Mouse (Mus musculus): ENCODE measurements around the gene Cd109. TPM values are rescaled to one million over a fixed set of nuclear protein-coding genes. Genes with fewer than 3 reads are reported as not detected.

Cd109 gene
- polyA plus RNA-seq, 1 experiment from 2014 or later, result 0.08 TPM

DNA sequence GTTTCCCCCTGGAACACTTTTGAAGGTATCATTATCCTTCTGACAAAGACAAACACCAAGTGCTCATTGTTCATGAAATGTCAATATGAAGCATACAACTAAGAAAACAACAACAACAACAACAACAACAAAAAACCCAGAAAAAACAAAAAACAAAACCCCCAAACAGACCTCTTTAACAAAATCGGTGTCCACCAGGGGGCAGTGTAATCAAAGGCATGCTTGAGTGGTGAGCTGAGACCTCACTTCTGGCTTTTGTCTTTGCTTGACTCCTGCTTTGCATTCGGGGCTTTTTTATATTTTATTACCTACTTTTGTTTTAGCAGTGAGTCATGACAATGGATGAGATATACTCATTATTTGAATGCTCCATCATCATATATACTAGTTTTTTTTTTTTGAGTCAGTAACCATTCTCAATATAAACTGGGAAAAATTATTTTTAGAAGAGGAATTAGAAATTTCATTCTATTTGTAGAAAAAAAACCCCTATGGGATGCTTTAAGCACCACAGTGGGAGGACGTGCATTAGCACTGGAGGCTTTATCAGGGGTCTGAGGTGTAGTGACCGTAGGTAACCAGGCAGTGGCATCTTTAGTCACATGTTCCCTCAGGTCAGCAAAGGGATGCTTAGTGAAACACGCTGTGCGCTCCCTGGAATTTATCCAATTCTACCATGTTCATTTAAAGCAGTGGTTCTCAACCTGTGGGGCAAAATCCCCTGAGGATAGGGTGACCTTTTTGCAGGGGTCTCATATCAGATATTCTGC is 30.8 kb downstream of the Cd109 start:
- Histone ChIP-seq H3K36me3 (replicated peaks) (no peaks in the 10 kb centered on the region), H3K27ac (replicated peaks) (no peak overlapping the region), H3K4me2 (no peak overlapping the region), H3K9ac (no peak overlapping the region), H3K9me3 (replicated peaks) (no peaks in the 10 kb centered on the region), H3K4me3 (replicated peaks) (no peak overlapping the region), H3K27me3 (no peaks in the 10 kb centered on the region), H3K4me1 (replicated peaks) (no peaks in the 10 kb centered on the region)
- 39% methylated on average over 6 of the region's 6 CpGs for WGBS (ENCODE audit: insufficient replicate concordance)
- no peak for ATAC-seq (ENCODE audit: insufficient read depth)

DNA sequence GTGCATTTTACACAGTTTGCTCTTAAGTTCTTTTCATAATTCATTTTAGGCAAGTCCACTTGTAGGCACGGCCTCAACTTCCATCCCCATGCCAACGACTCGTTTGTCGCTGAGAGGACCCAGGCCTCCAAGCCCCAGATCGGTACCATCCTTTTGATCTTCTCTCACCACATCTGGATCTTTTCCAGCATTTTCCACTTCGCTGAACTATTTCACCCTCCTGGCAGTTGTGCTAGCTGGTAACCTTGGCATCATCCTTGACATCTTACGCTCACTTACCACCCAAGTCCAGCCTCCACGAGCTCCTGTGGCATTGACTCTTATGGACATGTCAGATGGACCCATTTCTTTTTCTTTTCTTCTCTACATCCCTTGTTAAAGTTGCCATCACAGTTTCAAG is 33.3 kb downstream of the Cd109 start:
- Histone ChIP-seq H3K9me3 (replicated peaks) (no peaks in the 10 kb centered on the region), H3K4me3 (replicated peaks) (no peak overlapping the region), H3K4me1 (replicated peaks) (no peaks in the 10 kb centered on the region), H3K27me3 (no peaks in the 10 kb centered on the region), H3K9ac (no peak overlapping the region), H3K27ac (replicated peaks) (no peak overlapping the region), H3K4me2 (no peak overlapping the region), H3K36me3 (replicated peaks) (no peaks in the 10 kb centered on the region)
- ATAC-seq (ENCODE audit: insufficient read depth), result no peak
- 71% methylated on average over 8 of the region's 8 CpGs for WGBS (ENCODE audit: insufficient replicate concordance)

DNA sequence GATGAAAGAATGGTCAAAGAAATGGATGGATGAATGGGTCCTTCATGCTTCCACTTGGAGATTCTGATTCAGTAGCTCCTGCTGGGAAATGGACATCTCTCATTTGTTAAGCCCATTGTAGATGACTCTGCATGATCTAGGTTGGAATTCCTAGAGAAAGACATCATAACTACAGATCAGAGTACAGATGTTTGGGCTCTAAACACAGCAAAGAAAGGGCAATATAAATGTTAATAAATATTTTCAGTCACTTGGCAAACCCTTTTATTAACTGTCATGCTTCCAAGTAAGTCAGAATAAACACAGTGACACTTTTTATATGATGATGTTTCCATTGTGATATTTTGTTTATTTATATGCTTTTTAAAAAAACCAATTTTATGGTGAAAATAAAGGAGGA is 34.1 kb downstream of the Cd109 start:
- Histone ChIP-seq H3K4me3 (replicated peaks) (no peak overlapping the region), H3K4me1 (replicated peaks) (no peaks in the 10 kb centered on the region), H3K36me3 (replicated peaks) (no peaks in the 10 kb centered on the region), H3K9ac (no peak overlapping the region), H3K27ac (replicated peaks) (no peak overlapping the region), H3K9me3 (replicated peaks) (no peaks in the 10 kb centered on the region), H3K27me3 (no peaks in the 10 kb centered on the region), H3K4me2 (no peak overlapping the region)
- ATAC-seq (ENCODE audit: insufficient read depth), result no peak

DNA sequence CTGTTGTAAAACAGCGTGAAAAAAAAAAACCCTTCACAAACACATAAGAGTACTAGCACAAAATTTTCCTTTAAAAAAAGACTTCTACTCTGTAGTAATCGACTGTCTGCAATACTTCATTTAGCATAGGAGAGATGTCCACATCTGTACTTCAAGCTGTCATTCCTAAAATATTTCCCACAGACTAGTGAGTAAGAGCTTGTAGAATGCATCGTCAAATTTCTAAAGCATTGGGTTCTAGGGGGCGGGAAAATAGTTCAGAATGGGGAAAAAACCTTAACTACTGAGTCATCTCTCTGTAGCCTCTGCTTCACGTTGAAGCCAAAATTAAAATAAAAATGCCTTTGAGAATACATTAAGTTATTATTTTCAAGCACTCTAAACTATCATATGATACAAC is 42.2 kb downstream of the Cd109 start:
- H3K4me1 ChIP-seq (replicated peaks), result no peaks in the 10 kb centered on the region
- no peak overlapping the region for H3K4me3 ChIP-seq (replicated peaks)
- H3K36me3 ChIP-seq (replicated peaks), result no peaks in the 10 kb centered on the region
- ATAC-seq (ENCODE audit: insufficient read depth), result no peak
- 62% methylated on average over 5 of the region's 5 CpGs for WGBS (ENCODE audit: insufficient replicate concordance)
- H3K4me2 ChIP-seq, result no peak overlapping the region
- no peak overlapping the region for H3K27ac ChIP-seq (replicated peaks)
- H3K9me3 ChIP-seq (replicated peaks), result no peaks in the 10 kb centered on the region
- no peak overlapping the region for H3K9ac ChIP-seq
- no peaks in the 10 kb centered on the region for H3K27me3 ChIP-seq

DNA sequence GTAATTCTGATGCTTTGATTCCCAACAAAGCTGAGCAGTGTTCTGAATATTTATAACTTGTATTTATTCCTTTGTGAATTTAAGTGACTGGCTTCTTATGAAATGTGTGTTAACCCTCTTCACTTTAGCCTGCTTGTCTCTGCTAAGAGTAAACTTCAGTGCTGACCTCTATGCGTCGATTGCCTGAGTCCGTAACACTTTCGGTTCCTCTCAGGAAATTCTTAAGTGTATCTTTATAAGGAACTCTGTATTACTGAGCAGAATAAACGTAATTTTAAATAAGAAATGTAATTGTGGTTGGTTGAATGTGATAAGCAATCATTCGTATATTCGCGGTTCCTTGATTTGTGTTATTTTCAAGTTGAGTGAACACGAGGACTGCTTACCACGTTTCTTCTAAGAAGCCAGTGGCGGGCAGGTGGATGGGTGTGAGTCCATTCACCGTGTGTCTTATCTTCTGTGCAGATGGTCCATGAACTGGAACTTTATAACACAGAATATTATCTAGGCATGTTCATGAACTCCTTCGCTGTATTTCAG is 56.2 kb downstream of the Cd109 start:
- no peaks in the 10 kb centered on the region for H3K9me3 ChIP-seq (replicated peaks)
- no peaks in the 10 kb centered on the region for H3K4me1 ChIP-seq (replicated peaks)
- no peaks in the 10 kb centered on the region for H3K36me3 ChIP-seq (replicated peaks)
- H3K4me2 ChIP-seq, result no peak overlapping the region
- H3K4me3 ChIP-seq (replicated peaks), result no peak overlapping the region
- no peaks in the 10 kb centered on the region for H3K27me3 ChIP-seq
- ATAC-seq (ENCODE audit: insufficient read depth), result no peak
- WGBS (ENCODE audit: insufficient replicate concordance), result 64% methylated on average over 13 of the region's 13 CpGs
- H3K27ac ChIP-seq (replicated peaks), result no peak overlapping the region
- no peak overlapping the region for H3K9ac ChIP-seq

DNA sequence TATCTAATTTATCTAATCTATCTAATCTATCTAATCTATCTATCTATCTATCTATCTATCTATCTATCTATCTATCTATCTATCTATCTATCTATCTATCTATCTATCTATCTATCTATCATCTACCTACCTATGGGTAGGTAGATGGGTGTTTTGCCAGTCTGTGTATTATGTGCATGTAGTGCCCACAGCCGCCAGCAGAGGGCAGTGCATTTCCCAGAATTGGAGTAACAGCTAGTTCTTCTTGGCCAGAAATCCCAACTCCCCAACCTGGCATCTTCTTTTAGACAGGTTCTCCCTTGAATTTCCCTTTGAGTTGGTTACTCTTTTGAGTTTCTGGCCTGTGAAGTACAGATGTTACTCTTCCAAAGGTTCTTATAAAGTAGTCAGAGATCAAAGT is 85.3 kb downstream of the Cd109 start:
- Histone ChIP-seq H3K4me2 (no peak overlapping the region), H3K4me3 (replicated peaks) (no peak overlapping the region), H3K4me1 (replicated peaks) (no peaks in the 10 kb centered on the region), H3K27me3 (no peaks in the 10 kb centered on the region), H3K9ac (no peak overlapping the region), H3K36me3 (replicated peaks) (no peaks in the 10 kb centered on the region), H3K27ac (replicated peaks) (no peak overlapping the region), H3K9me3 (replicated peaks) (no peaks in the 10 kb centered on the region)
- no peak for ATAC-seq (ENCODE audit: insufficient read depth)
- WGBS (ENCODE audit: insufficient replicate concordance), result 0% methylated on average over 1 of the region's 1 CpGs

DNA sequence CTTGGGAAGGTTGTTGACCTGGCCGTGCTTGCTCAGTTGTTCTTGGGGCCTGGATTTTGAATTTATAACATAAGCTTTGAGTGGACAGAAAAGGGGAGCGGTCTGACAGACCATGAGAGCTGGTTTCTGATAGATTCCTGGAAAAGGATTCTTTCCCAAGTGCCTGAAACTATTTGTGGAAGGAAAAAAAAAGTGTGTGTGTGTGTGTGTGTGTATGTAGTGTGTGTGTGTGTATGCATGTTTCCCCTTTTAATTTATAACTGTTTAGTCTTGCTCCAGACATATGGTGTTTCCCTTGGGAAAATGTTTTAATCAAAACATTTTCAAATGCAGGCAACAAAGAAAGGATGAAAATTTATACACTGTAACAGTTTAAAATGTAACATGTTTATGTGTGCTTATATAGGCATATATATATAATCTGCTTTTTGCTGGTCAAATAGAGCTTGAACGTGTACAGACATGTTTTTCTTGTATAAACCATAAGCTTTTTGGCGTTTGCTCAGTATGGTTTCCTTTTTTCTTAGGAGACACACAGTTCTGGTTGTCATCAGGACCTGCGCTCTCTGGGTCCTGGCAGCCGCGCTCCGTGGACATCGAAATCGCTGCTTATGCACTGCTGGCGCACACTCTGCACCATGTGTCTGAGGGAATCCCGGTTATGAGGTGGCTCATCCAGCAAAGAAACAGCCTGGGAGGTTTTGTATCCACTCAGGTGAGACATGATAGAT is 87.3 kb downstream of the Cd109 start:
- no peak overlapping the region for H3K4me2 ChIP-seq
- no peak for ATAC-seq (ENCODE audit: insufficient read depth)
- 78% methylated on average over 12 of the region's 12 CpGs for WGBS (ENCODE audit: insufficient replicate concordance)
- no peaks in the 10 kb centered on the region for H3K27me3 ChIP-seq
- no peaks in the 10 kb centered on the region for H3K4me1 ChIP-seq (replicated peaks)
- H3K4me3 ChIP-seq (replicated peaks), result no peak overlapping the region
- no peaks in the 10 kb centered on the region for H3K36me3 ChIP-seq (replicated peaks)
- H3K27ac ChIP-seq (replicated peaks), result no peak overlapping the region
- H3K9me3 ChIP-seq (replicated peaks), result no peaks in the 10 kb centered on the region
- H3K9ac ChIP-seq, result no peak overlapping the region

DNA sequence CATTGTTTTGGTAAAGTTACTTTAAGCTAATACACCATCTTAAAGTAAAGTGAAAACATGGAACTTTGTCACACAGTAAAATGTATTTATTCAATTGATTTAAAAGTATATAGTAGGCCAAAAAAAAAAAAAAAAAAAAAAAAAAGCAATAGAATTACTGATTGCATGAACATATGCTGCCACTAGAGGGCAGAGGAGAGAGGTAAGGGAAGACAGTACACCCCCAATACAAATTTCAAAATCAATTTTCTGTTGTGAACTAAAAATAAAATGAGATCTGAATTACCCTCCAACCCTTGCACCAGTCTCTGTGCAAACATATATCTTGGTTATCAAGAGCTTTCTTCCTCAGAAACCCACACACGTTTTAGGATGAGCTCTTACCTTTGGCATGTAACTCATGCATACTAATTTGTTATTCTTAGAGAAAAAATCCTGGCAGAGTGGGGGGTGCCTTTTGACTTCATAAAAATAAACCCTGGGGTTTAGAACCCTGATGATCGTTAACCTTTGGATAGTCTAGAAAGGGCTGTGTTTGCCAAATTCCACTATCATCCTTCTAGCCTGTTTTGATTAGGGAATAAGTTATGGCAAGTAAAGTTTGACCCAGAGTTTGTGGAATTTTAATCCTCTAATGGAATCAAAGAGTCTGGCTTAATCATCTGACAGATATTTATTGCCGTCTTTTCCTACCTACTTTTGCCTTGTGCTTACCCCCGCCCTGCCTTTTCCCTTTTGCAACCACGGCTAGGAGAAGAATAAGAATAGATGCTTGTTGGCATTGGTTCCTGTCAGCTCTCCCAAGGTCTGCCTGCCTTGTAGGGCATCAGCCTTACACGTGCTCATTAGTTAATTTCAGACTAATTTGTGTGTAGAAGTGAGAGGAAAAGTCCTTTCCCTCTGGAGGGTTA is 105.8 kb downstream of the Cd109 start:
- no peaks in the 10 kb centered on the region for H3K4me1 ChIP-seq (replicated peaks)
- no peaks in the 10 kb centered on the region for H3K9me3 ChIP-seq (replicated peaks)
- H3K4me2 ChIP-seq, result no peak overlapping the region
- ATAC-seq (ENCODE audit: insufficient read depth), result no peak
- no peak overlapping the region for H3K27ac ChIP-seq (replicated peaks)
- H3K27me3 ChIP-seq, result no peaks in the 10 kb centered on the region
- 58% methylated on average over 6 of the region's 6 CpGs for WGBS (ENCODE audit: insufficient replicate concordance)
- H3K4me3 ChIP-seq (replicated peaks), result no peak overlapping the region
- no peak overlapping the region for H3K9ac ChIP-seq
- H3K36me3 ChIP-seq (replicated peaks), result no peaks in the 10 kb centered on the region

DNA sequence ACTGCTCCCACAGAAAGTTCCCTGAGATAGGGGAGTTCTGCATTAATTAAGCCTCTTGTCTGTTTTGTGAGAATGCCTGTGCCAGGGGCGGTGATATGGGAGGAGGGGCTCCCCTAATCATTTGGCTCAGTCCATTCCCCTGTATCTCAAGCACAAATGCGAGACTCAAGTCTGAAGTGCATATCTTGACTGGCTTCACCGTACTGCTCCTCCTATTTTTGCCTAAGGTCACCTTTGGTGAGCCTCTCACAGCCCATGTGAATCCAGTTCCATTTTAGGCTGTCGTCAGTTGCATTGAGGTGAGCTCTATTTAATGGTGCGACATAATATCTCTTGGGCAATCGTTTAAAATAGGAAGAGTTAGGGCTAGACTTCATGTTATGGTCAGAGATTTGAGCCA is 116.6 kb downstream of the Cd109 start:
- Histone ChIP-seq H3K9me3 (replicated peaks) (no peaks in the 10 kb centered on the region), H3K36me3 (replicated peaks) (no peaks in the 10 kb centered on the region), H3K27me3 (no peaks in the 10 kb centered on the region), H3K9ac (no peak overlapping the region), H3K4me3 (replicated peaks) (no peak overlapping the region), H3K4me2 (no peak overlapping the region), H3K27ac (replicated peaks) (no peak overlapping the region), H3K4me1 (replicated peaks) (no peaks in the 10 kb centered on the region)
- WGBS (ENCODE audit: insufficient replicate concordance), result 53% methylated on average over 6 of the region's 6 CpGs
- ATAC-seq (ENCODE audit: insufficient read depth), result no peak

DNA sequence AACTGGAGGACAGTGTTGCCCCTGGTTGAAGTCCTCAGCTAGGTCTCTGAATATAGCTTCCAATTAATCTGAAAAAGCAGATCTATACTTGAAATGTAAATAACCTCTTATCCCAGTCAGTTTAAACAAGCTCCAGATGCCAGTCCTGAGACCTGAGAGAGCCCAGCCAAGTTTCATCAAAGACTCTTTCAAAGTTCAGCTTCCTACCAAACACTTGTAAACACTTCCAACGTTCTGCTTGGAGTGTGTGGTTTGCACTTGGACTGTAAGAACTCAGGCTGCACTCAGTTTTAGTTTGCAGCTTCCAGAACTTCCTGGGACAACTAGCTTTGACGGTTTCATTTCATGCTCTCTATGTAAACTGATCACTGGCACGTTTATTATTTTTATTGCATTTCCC is 120.2 kb downstream of the Cd109 start:
- Histone ChIP-seq H3K9ac (no peak overlapping the region), H3K27me3 (no peaks in the 10 kb centered on the region), H3K4me1 (replicated peaks) (no peaks in the 10 kb centered on the region), H3K4me2 (no peak overlapping the region), H3K36me3 (replicated peaks) (no peaks in the 10 kb centered on the region), H3K27ac (replicated peaks) (no peak overlapping the region), H3K4me3 (replicated peaks) (no peak overlapping the region), H3K9me3 (replicated peaks) (no peaks in the 10 kb centered on the region)
- no peak for ATAC-seq (ENCODE audit: insufficient read depth)
- 32% methylated on average over 3 of the region's 3 CpGs for WGBS (ENCODE audit: insufficient replicate concordance)

DNA sequence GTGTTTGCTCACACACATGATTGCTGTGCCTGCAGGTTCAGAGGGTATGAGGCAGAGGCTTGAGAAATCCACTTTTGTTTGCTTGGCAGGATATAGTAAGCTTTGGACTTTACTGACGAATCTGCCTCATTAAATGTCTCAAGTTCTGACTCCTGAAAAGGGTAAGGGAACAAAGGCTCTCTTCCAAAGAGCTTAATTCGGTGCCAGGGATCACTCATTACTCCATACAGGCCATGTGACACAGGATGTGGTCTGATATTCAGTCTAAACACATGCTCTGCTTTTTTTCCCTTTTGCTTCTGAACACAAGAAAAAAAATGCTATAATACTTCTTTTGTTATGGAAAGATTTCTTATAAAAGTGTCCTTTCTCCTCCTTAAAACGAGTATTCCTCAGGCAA is 126.7 kb downstream of the Cd109 start:
- H3K27ac ChIP-seq (replicated peaks), result no peak overlapping the region
- H3K9ac ChIP-seq, result no peak overlapping the region
- no peaks in the 10 kb centered on the region for H3K36me3 ChIP-seq (replicated peaks)
- no peaks in the 10 kb centered on the region for H3K9me3 ChIP-seq (replicated peaks)
- 39% methylated on average over 3 of the region's 3 CpGs for WGBS (ENCODE audit: insufficient replicate concordance)
- ATAC-seq (ENCODE audit: insufficient read depth), result no peak
- no peaks in the 10 kb centered on the region for H3K4me1 ChIP-seq (replicated peaks)
- no peaks in the 10 kb centered on the region for H3K27me3 ChIP-seq
- no peak overlapping the region for H3K4me2 ChIP-seq
- H3K4me3 ChIP-seq (replicated peaks), result no peak overlapping the region
